Comparison of ENCODE assay signal across 9 mouse cellular contexts in the genomic region with DNA sequence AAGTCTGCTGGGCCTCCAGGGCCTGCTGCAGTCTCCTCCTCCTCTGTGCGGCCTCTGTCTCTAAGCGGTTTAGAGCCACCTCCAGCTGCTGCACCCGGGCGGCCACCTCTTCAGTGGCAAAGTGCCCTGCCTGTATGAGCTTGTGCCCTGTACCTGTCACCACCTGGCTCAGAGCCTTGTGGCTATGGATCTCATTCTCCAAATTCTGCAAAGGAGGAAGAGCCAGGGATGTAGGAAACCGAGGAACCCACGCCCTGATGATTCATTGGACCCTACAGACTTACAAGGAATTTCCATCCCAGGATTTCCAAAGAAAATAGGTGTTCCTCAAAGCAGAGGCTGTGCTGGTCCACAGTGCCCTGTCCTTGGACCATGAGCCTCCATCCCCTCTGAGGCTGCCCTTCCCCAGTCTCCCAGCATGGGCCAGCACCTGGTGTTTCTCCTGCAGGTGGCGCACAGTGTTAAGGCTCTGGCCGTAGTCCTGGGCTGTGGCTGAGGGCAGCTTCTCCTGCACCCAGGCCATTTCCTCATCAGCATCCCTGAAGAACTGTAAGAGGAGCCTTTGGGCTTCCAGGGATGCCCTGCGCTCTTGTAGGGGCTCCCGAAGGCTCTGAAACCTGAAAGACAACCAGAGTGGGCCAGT. TPM values are rescaled to one million over a fixed set of nuclear protein-coding genes. Genes with fewer than 3 reads are reported as not detected.
DNase-seq lines count a peak whose midpoint lies in the region; ATAC-seq and TF ChIP-seq lines count a peak whose summit lies in the region.
"Had no signal": no experiment of that assay in that cellular context is flagged by ENCODE, and none has a peak within 500 bp of the region (broad histone marks: within the 10 kb centered on the region; RNA-seq: fewer than 3 reads in every experiment).

No protein-coding gene starts in this region.

- H3K9ac ChIP-seq in neural tube, embryonic 15.5 days (replicated peaks), result no peak overlapping the region
- no peak overlapping the region for H3K9ac ChIP-seq in lung, embryonic 14.5 days

- no peaks in the 10 kb centered on the region for H3K4me1 ChIP-seq in neural tube, embryonic 15.5 days
- H3K4me1 ChIP-seq in lung, embryonic 14.5 days (ENCODE audit: insufficient read depth), result no peaks in the 10 kb centered on the region
- H3K4me1 ChIP-seq: megakaryocyte, embryonic 14.5 days had no signal

- H3K4me2 ChIP-seq in neural tube, embryonic 15.5 days, result no peak overlapping the region
- no peak overlapping the region for H3K4me2 ChIP-seq in lung, embryonic 14.5 days

- peak; percentile 24 to 56 for DNase-seq in adrenal gland, adult 18-20 months (ENCODE audit: low spot score in 2 of 2)
- no peak for DNase-seq in adrenal gland, postnatal 4 days (ENCODE audit: low spot score in 2 of 2)
- DNase-seq in neural tube, embryonic 10.5 days (ENCODE audit: extremely low spot score, low spot score), result peak; percentile 33
- DNase-seq in adrenal gland, postnatal 36 days, result peak; percentile 57 to 71
- peak; percentile 12 for DNase-seq in induced T-regulatory cell, adult 2 months (ENCODE audit: low read depth)
- peak; percentile 61 for DNase-seq in lung, embryonic 14.5 days
- DNase-seq in yolk sac, embryonic 10.5 days (ENCODE audit: low spot score), result peak; percentile 23

- ATAC-seq in neural tube, embryonic 15.5 days (ENCODE audit: low FRiP score), result no peak
- no peak for ATAC-seq in lung, embryonic 14.5 days (ENCODE audit: insufficient read depth)

- no peaks in the 10 kb centered on the region for H3K9me3 ChIP-seq in neural tube, embryonic 15.5 days (replicated peaks)
- H3K9me3 ChIP-seq in lung, embryonic 14.5 days (ENCODE audit: low read depth, low read length), result no peaks in the 10 kb centered on the region
- H3K9me3 ChIP-seq: megakaryocyte, embryonic 14.5 days had no signal

- WGBS in neural tube, embryonic 15.5 days, result 65% methylated on average over 10 of the region's 10 CpGs
- WGBS in lung, embryonic 14.5 days, result 50% methylated on average over 10 of the region's 10 CpGs

- peak; percentile 82 for TF ChIP-seq CTCF in lung, embryonic 14.5 days (IDR thresholded peaks at IDR 0.05; ENCODE audit: low read depth)

- H3K27ac ChIP-seq in neural tube, embryonic 15.5 days (replicated peaks), result no peak overlapping the region
- H3K27ac ChIP-seq in lung, embryonic 14.5 days (ENCODE audit: low read depth), result no peak overlapping the region

- no peaks in the 10 kb centered on the region for H3K27me3 ChIP-seq in neural tube, embryonic 15.5 days (replicated peaks)
- H3K27me3 ChIP-seq in lung, embryonic 14.5 days (ENCODE audit: insufficient read depth, low read length), result no peaks in the 10 kb centered on the region

- H3K4me3 ChIP-seq in neural tube, embryonic 15.5 days (replicated peaks), result no peak overlapping the region
- H3K4me3 ChIP-seq in lung, embryonic 14.5 days (ENCODE audit: low read depth, low read length), result no peak overlapping the region
- H3K4me3 ChIP-seq: megakaryocyte, embryonic 14.5 days had no signal

- no peaks in the 10 kb centered on the region for H3K36me3 ChIP-seq in neural tube, embryonic 15.5 days
- no peaks in the 10 kb centered on the region for H3K36me3 ChIP-seq in lung, embryonic 14.5 days (ENCODE audit: insufficient read depth)

RNA-seq across cellular contexts. Expression of gene Pla2g4b, which starts 16.5 kb away (rescaled TPM):
- total RNA-seq in adrenal gland, adult 18-20 months (2021), result 1 to 10 TPM; 1.9 to 2.4 TPM
- 1 to 10 TPM; 3.6 to 3.7 TPM for total RNA-seq in adrenal gland, postnatal 4 days (2021)
- polyA plus RNA-seq in neural tube, embryonic 15.5 days (2015; fragmentation: Nextera tagmentation; extraction: Ambion mirVana), result 2.4 and 2.8 TPM in 2 replicates
- total RNA-seq in adrenal gland, postnatal 36 days (2021), result 1 to 10 TPM; 1.9 to 2.3 TPM
- polyA plus RNA-seq in lung, embryonic 14.5 days (2014; fragmentation: Nextera tagmentation; extraction: Ambion mirVana), result 1.2 and 1.5 TPM in 2 replicates

RNA-seq across cellular contexts. Expression of gene Gm28042, which starts 22.5 kb away (rescaled TPM):
- 1 to 10 TPM; 1.5 to 1.7 TPM for total RNA-seq in adrenal gland, adult 18-20 months (2021)
- 1 to 10 TPM; 1.5 to 4.2 TPM for total RNA-seq in adrenal gland, postnatal 4 days (2021)
- 4.4 and 5.1 TPM in 2 replicates for polyA plus RNA-seq in neural tube, embryonic 15.5 days (2015; fragmentation: Nextera tagmentation; extraction: Ambion mirVana)
- under 1 TPM; 0.72 to 0.89 TPM for total RNA-seq in adrenal gland, postnatal 36 days (2021)
- polyA plus RNA-seq in lung, embryonic 14.5 days (2014; fragmentation: Nextera tagmentation; extraction: Ambion mirVana), result 2.2 and 3.3 TPM in 2 replicates

RNA-seq across cellular contexts. Expression of gene Jmjd7, which starts 22.5 kb away (rescaled TPM):
- 1 to 10 TPM; 5.4 to 6.2 TPM for total RNA-seq in adrenal gland, adult 18-20 months (2021)
- total RNA-seq in adrenal gland, postnatal 4 days (2021), result 10 to 100 TPM; 15.0 to 16.8 TPM
- 20.3 and 20.7 TPM in 2 replicates for polyA plus RNA-seq in neural tube, embryonic 15.5 days (2015; fragmentation: Nextera tagmentation; extraction: Ambion mirVana)
- total RNA-seq in adrenal gland, postnatal 36 days (2021), result 1 to 10 TPM; 7.1 to 9.1 TPM
- 19.9 and 21.8 TPM in 2 replicates for polyA plus RNA-seq in lung, embryonic 14.5 days (2014; fragmentation: Nextera tagmentation; extraction: Ambion mirVana)

Comparison
In these comparisons a context has a peak if more than half of its experiments do, and no peak if none do; other contexts are left out.
1. DNase-seq: peak in adrenal gland, adult 18-20 months (2 of 2), neural tube, embryonic 10.5 days (single experiment), adrenal gland, postnatal 36 days (2 of 2), induced T-regulatory cell, adult 2 months (single experiment), lung, embryonic 14.5 days (single experiment) and yolk sac, embryonic 10.5 days (single experiment); none in adrenal gland, postnatal 4 days (0 of 2).